Mouse (Mus musculus) neural tube, embryonic 11.5 days (tissue): ENCODE data around the gene Zbtb46. TPM values are rescaled to one million over a fixed set of nuclear protein-coding genes. Genes with fewer than 3 reads are reported as not detected.

Source experiments
- ATAC-seq: fragments of 200-750 bp; cut with Nextera tagmentation; 2 replicates; pipeline ENCODE4 v1.8.0; 2017; ENCODE audit warnings: moderate number of reproducible peaks, mild to moderate bottlenecking, moderate TSS enrichment, moderate library complexity; ENCODE audit not compliant: insufficient read depth, low FRiP score, low TSS enrichment
- DNase-seq: peaks from one replicate; pipeline ENCODE4 v3.0.0-alpha.2; 2015; ENCODE audit warnings: low spot score
- H3K27ac ChIP-seq: fragments of 300-500 bp; sonication (generic); 2 replicates; pipeline ENCODE4 v1.5.1; 2014; ENCODE audit warnings: low read depth, mild to moderate bottlenecking, low read length
- H3K27me3 ChIP-seq: fragments of 300-500 bp; sonication (generic); 2 replicates; pipeline ENCODE4 v1.6.1; 2014; ENCODE audit warnings: mild to moderate bottlenecking, low read length, mixed read lengths; ENCODE audit not compliant: control insufficient read depth, insufficient read depth
- H3K36me3 ChIP-seq: fragments of 300-500 bp; sonication (generic); 2 replicates; pipeline ENCODE4 v1.6.1; 2014; ENCODE audit warnings: mild to moderate bottlenecking, low read length, moderate library complexity, mixed read lengths; ENCODE audit not compliant: control insufficient read depth, insufficient read depth
- H3K4me1 ChIP-seq: fragments of 300-500 bp; sonication (generic); 2 replicates; pipeline ENCODE4 v1.6.1; 2014; ENCODE audit warnings: low read length, mixed read lengths; ENCODE audit not compliant: control insufficient read depth, insufficient read depth
- H3K4me2 ChIP-seq: fragments of 300-500 bp; sonication (generic); 2 replicates; pipeline ENCODE4 v1.6.1; 2014; ENCODE audit warnings: low read depth, mild to moderate bottlenecking, moderate library complexity
- H3K4me3 ChIP-seq: fragments of 300-500 bp; sonication (generic); 2 replicates; pipeline ENCODE4 v1.5.1; 2014; ENCODE audit warnings: low read depth, low read length
- H3K9ac ChIP-seq: fragments of 300-500 bp; sonication (generic); 2 replicates; pipeline ENCODE4 v1.6.1; 2014; ENCODE audit warnings: mild to moderate bottlenecking, low read length
- H3K9me3 ChIP-seq: fragments of 300-500 bp; sonication (generic); 2 replicates; pipeline ENCODE4 v1.6.1; 2016; ENCODE audit warnings: low read length; ENCODE audit not compliant: control insufficient read depth
- WGBS: fragments of 180-500 bp; shearing (Covaris S2); extraction: QIAGEN DNeasy Blood & Tissue Kit; methylation state at CpG from one replicate; pipeline ENCODE4 v1.1.7; 2014; 5-methylcytosine and 5-hydroxymethylcytosine counted together
- polyA plus RNA-seq: library from polyadenylated mRNA; unstranded; fragments of >200 nt; fragmentation: Nextera tagmentation; extraction: Ambion mirVana; gene quantifications from 2 replicates; pipeline ENCODE4 v1.2.1, GENCODE M21; 2014

The Zbtb46 gene
- polyA plus RNA-seq, 1 experiment from 2014 or later = 20.2 TPM

DNA sequence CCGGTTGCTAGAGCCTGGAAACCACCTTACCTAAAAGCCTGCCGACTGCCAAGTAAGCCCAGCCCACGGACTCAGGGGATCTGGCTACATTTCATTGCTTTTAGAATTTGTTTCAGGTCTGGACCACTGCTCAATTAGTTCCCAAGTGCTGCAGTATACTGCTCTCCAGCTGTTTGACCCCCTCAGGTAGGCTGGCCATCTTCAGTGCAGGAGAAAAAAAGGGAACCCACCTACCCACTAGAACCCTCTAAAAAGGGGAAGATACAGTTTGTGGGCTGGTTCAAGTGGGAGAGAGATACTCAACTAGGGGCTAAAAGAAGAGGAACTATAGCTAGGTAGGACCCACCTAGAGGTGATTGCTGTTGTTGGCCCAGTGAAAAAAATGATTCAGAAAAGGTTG, 33.0 kb upstream of the Zbtb46 start:
- H3K4me1 ChIP-seq = peaks cover 9% of the 10 kb centered on the region
- H3K27ac ChIP-seq = no peak overlapping the region
- WGBS = 60% methylated on average over 3 of the region's 3 CpGs
- no peaks in the 10 kb centered on the region for H3K27me3 ChIP-seq
- DNase-seq = no peak
- no peak overlapping the region for H3K4me3 ChIP-seq
- no peaks in the 10 kb centered on the region for H3K36me3 ChIP-seq
- ATAC-seq = no peak
- no peak overlapping the region for H3K9ac ChIP-seq
- no peaks in the 10 kb centered on the region for H3K9me3 ChIP-seq
- no peak overlapping the region for H3K4me2 ChIP-seq

DNA sequence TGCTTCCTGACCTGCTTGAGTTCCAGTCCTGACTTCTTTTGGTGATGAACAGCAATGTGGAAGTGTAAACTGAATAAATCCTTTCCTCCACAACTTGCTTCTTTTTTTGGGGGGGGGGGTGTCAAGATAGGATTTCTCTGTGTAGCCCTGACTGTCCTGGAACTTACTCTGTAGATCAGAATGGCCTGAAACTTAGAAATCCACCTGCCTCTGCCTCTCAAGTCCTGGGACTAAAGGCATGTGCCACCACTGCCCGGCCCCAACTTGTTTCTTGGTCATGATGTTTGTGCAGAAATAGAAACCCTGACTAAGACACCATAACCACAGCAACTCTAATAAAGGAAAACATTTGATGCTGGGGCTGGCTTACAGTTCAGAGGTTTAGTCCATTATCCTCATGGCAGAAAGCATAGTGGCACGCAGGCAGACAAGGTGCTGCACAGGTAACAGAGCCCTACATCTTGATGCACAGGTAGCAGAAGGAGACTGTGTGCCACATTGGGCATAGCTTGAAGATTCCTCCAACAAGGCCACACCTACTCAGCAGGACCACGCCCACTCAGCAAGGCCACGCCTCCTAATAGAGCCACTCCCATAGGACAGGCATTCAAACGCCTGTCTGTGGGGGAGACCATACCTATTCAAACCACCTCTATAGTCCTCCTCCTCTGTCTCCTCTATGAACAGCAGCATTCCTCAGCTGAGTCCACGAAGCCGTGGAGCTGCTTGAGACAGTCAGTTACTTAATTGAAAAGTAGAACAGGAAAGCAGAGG, 32.4 kb upstream of the Zbtb46 start:
- H3K9me3 ChIP-seq = no peaks in the 10 kb centered on the region
- peaks cover 14% of the 10 kb centered on the region for H3K4me1 ChIP-seq
- DNase-seq = no peak
- no peak overlapping the region for H3K4me2 ChIP-seq
- no peak overlapping the region for H3K9ac ChIP-seq
- WGBS = 31% methylated on average over 7 of the region's 7 CpGs
- no peak for ATAC-seq
- H3K4me3 ChIP-seq = no peak overlapping the region
- H3K27me3 ChIP-seq = no peaks in the 10 kb centered on the region
- H3K36me3 ChIP-seq = no peaks in the 10 kb centered on the region
- no peak overlapping the region for H3K27ac ChIP-seq

GRCm38 (mm10) chr2:181487338-181488277, 28.4 kb upstream of the Zbtb46 start:
- no peaks in the 10 kb centered on the region for H3K27me3 ChIP-seq
- 13% methylated on average over 5 of the region's 5 CpGs for WGBS
- no peaks in the 10 kb centered on the region for H3K9me3 ChIP-seq
- H3K9ac ChIP-seq = peak overlapping the region; percentile 29
- H3K36me3 ChIP-seq = no peaks in the 10 kb centered on the region
- DNase-seq = peak; percentile 56
- H3K27ac ChIP-seq = peak overlapping the region; percentile 75
- no peak overlapping the region for H3K4me3 ChIP-seq
- H3K4me1 ChIP-seq = peaks cover 19% of the 10 kb centered on the region
- ATAC-seq = peak; percentile 50; the same call in 1 of the 2 replicates
- peak overlapping the region; percentile 6; the same call in 1 of the 2 replicates for H3K4me2 ChIP-seq

GRCm38 (mm10) chr2:181485741-181486140, 26.5 kb upstream of the Zbtb46 start:
- peaks cover 19% of the 10 kb centered on the region for H3K4me1 ChIP-seq
- no peak overlapping the region for H3K9ac ChIP-seq
- no peak overlapping the region for H3K4me3 ChIP-seq
- ATAC-seq = no peak
- 22% methylated on average over 1 of the region's 1 CpGs for WGBS
- H3K27ac ChIP-seq = peak overlapping the region; percentile 61
- no peaks in the 10 kb centered on the region for H3K9me3 ChIP-seq
- no peak overlapping the region for H3K4me2 ChIP-seq
- no peaks in the 10 kb centered on the region for H3K36me3 ChIP-seq
- no peaks in the 10 kb centered on the region for H3K27me3 ChIP-seq
- no peak for DNase-seq

DNA sequence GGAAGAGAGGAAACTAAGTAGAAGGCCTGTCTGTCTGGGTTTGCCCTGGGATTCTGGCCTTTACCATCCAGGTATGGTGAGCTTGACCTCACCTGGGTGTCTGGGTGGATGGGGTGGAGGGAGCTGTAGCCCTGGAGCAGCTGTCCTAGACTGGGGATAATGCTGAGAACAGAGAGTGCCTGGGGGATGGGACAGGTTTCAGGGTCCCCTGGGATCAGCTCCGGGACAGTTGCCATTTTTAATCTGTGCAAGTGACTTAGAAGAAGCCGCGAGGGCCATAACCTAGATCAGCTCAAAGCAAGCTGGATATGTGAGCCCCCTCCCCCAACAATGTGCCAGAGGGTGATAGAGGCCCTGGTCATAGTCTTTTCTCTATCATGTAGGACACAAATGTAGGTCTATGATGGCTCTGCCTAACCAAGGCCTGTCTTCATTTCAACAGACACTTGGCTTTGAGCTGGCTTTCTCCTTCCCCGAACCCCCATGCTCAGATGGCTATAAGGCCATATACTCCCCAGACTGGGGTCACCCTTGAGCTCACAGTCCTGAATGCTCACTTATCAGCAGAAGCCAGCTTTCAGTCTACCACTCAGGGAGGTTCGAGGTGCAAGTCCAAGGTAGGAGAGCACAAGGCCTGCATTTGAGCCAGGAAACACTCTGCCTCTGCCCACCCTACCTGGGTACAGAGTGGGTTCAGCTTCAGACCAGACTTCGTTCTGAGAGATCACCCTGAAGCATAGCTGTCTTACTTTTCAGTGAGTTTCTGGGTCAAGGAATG, 25.4 kb upstream of the Zbtb46 start:
- Histone ChIP-seq H3K4me3 (no peak overlapping the region), H3K27ac (no peak overlapping the region), H3K4me2 (no peak overlapping the region), H3K36me3 (no peaks in the 10 kb centered on the region), H3K9me3 (no peaks in the 10 kb centered on the region), H3K9ac (no peak overlapping the region), H3K4me1 (peaks cover 19% of the 10 kb centered on the region), H3K27me3 (no peaks in the 10 kb centered on the region)
- ATAC-seq (no peak), DNase-seq (no peak)
- 80% methylated on average over 6 of the region's 6 CpGs for WGBS

DNA sequence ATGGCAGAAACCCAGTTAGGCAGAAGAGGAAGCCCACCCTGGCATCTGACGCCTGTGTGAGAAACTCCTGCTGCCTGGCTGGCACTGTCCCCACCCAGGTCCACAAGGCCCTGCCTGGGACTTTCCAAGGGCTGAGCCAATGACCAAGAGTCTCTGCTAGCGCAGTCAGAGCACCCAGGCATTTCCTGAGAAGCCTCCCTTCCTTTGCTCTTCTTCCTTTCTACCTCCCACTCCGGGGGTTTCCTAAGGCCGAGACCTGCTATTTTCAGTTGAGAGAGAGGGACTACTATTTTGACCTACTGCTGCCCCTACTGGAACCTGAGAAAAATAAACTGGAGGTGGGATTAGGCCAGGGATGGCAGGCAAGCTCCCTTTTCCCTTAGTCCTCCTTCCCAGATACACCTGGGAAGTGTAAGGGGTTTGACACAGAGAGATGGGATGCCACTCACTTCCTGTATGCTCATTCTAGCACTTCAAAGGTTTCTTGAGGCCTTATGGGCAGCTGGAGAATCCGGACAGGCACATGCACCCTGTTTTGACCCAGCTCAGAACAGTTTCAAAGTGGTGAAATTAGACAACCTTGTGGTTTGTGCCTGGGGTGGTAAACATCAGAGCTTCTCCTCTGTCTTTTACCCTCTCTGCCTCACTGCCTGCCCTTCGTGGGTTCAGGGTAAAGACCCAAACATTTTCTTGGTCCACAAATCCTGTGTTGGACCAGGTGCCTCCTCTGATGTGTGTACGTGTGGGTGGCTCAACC, 24.5 kb upstream of the Zbtb46 start:
- Histone ChIP-seq H3K4me1 (peaks cover 19% of the 10 kb centered on the region), H3K27ac (no peak overlapping the region), H3K9me3 (no peaks in the 10 kb centered on the region), H3K4me2 (no peak overlapping the region), H3K36me3 (no peaks in the 10 kb centered on the region), H3K27me3 (no peaks in the 10 kb centered on the region), H3K4me3 (no peak overlapping the region), H3K9ac (0 out of 2 replicates have a peak overlapping the region, but pooled peaks have one; percentile 29)
- 41% methylated on average over 7 of the region's 7 CpGs for WGBS
- no peak for ATAC-seq
- peak; percentile 14 for DNase-seq

GRCm38 (mm10) chr2:181483120-181483519, 23.9 kb upstream of the Zbtb46 start:
- no peaks in the 10 kb centered on the region for H3K36me3 ChIP-seq
- H3K9me3 ChIP-seq = no peaks in the 10 kb centered on the region
- DNase-seq (no peak), ATAC-seq (no peak)
- 54% methylated on average over 2 of the region's 2 CpGs for WGBS
- peaks cover 19% of the 10 kb centered on the region for H3K4me1 ChIP-seq
- no peak overlapping the region for H3K4me3 ChIP-seq
- no peak overlapping the region for H3K27ac ChIP-seq
- no peak overlapping the region for H3K9ac ChIP-seq
- H3K4me2 ChIP-seq = no peak overlapping the region
- no peaks in the 10 kb centered on the region for H3K27me3 ChIP-seq
